Mouse (Mus musculus): ENCODE measurements at regions not wholly inside any gene's neighbourhood (a gene's known extent, or its start where the extent isn't known, plus 50 kb on each side); places are given as distances from the start of the nearest gene placed in this dataset.

GRCm38 (mm10) chr8:64542501-64542900, 150.4 kb downstream of the Cpe start:
- no peak overlapping the region for H3K9ac ChIP-seq
- H3K36me3 ChIP-seq, result no peaks in the 10 kb centered on the region

GRCm38 (mm10) chr8:64539846-64540472, 152.9 kb downstream of the Cpe start:
- Histone ChIP-seq H3K27me3 (no peaks in the 10 kb centered on the region), H3K9ac (no peak overlapping the region), H3K4me2 (replicated peaks) (no peak overlapping the region), H3K9me3 (no peaks in the 10 kb centered on the region), H3K4me3 (no peak overlapping the region), H3K4me1 (no peaks in the 10 kb centered on the region), H3K27ac (no peak overlapping the region), H3K36me3 (no peaks in the 10 kb centered on the region)
- no peak for ATAC-seq (ENCODE audit: insufficient number of reproducible peaks, insufficient read depth, low FRiP score, low TSS enrichment)
- 78% methylated on average over 4 of the region's 4 CpGs for WGBS

More at GRCm38 (mm10) chr8:64542501-64542900, 150.4 kb downstream of the Cpe start:
- no peaks in the 10 kb centered on the region for H3K4me1 ChIP-seq
- no peak overlapping the region for H3K27ac ChIP-seq
- no peak overlapping the region for H3K4me2 ChIP-seq (replicated peaks)
- 79% methylated on average over 3 of the region's 3 CpGs for WGBS
- peaks cover 4% of the 10 kb centered on the region; the same call in 1 of the 2 replicates for H3K27me3 ChIP-seq
- ATAC-seq (ENCODE audit: insufficient number of reproducible peaks, insufficient read depth, low FRiP score, low TSS enrichment), result no peak
- no peak overlapping the region for H3K4me3 ChIP-seq
- no peaks in the 10 kb centered on the region for H3K9me3 ChIP-seq

GRCm38 (mm10) chr8:64531780-64532179, 161.1 kb downstream of the Cpe start:
- Histone ChIP-seq H3K36me3 (no peaks in the 10 kb centered on the region), H3K4me2 (replicated peaks) (no peak overlapping the region), H3K9me3 (no peaks in the 10 kb centered on the region), H3K27me3 (no peaks in the 10 kb centered on the region), H3K4me3 (no peak overlapping the region), H3K4me1 (no peaks in the 10 kb centered on the region), H3K9ac (no peak overlapping the region), H3K27ac (no peak overlapping the region)
- no peak for ATAC-seq (ENCODE audit: insufficient number of reproducible peaks, insufficient read depth, low FRiP score, low TSS enrichment)
- 85% methylated on average over 2 of the region's 2 CpGs for WGBS

GRCm38 (mm10) chr8:64522441-64523102, 170.3 kb downstream of the Cpe start:
- H3K9ac ChIP-seq, result no peak overlapping the region
- H3K27me3 ChIP-seq, result no peaks in the 10 kb centered on the region
- H3K4me1 ChIP-seq, result peaks cover 2% of the 10 kb centered on the region; the same call in 1 of the 2 replicates
- ATAC-seq (ENCODE audit: insufficient number of reproducible peaks, insufficient read depth, low FRiP score, low TSS enrichment), result no peak
- H3K27ac ChIP-seq, result no peak overlapping the region
- no peak overlapping the region for H3K4me3 ChIP-seq
- no peaks in the 10 kb centered on the region for H3K36me3 ChIP-seq
- H3K9me3 ChIP-seq, result no peaks in the 10 kb centered on the region
- H3K4me2 ChIP-seq (replicated peaks), result no peak overlapping the region
- WGBS, result 74% methylated on average over 8 of the region's 8 CpGs

- 83% methylated on average over 1 of the region's 1 CpGs for WGBS
- no peaks in the 10 kb centered on the region for H3K27me3 ChIP-seq
- no peaks in the 10 kb centered on the region for H3K36me3 ChIP-seq
- ATAC-seq (ENCODE audit: insufficient number of reproducible peaks, insufficient read depth, low FRiP score, low TSS enrichment), result no peak
- no peak overlapping the region for H3K4me2 ChIP-seq (replicated peaks)
- H3K4me3 ChIP-seq, result no peak overlapping the region
- no peaks in the 10 kb centered on the region for H3K9me3 ChIP-seq
- peaks cover 2% of the 10 kb centered on the region; the same call in 1 of the 2 replicates for H3K4me1 ChIP-seq
- H3K9ac ChIP-seq, result no peak overlapping the region
- no peak overlapping the region for H3K27ac ChIP-seq
Measured at GRCm38 (mm10) chr8:64519650-64520049, 173.2 kb downstream of the Cpe start.

GRCm38 (mm10) chr8:64515923-64516322, 176.9 kb downstream of the Cpe start:
- WGBS, result 87% methylated on average over 5 of the region's 5 CpGs
- Histone ChIP-seq H3K4me3 (no peak overlapping the region), H3K9me3 (no peaks in the 10 kb centered on the region), H3K4me1 (no peaks in the 10 kb centered on the region), H3K36me3 (no peaks in the 10 kb centered on the region), H3K27ac (no peak overlapping the region), H3K9ac (no peak overlapping the region), H3K4me2 (replicated peaks) (no peak overlapping the region), H3K27me3 (no peaks in the 10 kb centered on the region)
- ATAC-seq (ENCODE audit: insufficient number of reproducible peaks, insufficient read depth, low FRiP score, low TSS enrichment), result no peak

- H3K36me3 ChIP-seq, result no peaks in the 10 kb centered on the region
- H3K9ac ChIP-seq, result no peak overlapping the region
- ATAC-seq (ENCODE audit: insufficient number of reproducible peaks, insufficient read depth, low FRiP score, low TSS enrichment), result no peak
- H3K9me3 ChIP-seq, result no peaks in the 10 kb centered on the region
- H3K4me3 ChIP-seq, result no peak overlapping the region
- H3K4me2 ChIP-seq (replicated peaks), result no peak overlapping the region
- H3K27me3 ChIP-seq, result no peaks in the 10 kb centered on the region
- WGBS, result 39% methylated on average over 6 of the region's 6 CpGs
- no peak overlapping the region for H3K27ac ChIP-seq
- 0 out of 2 replicates have a peak, but pooled peaks cover 3% of the 10 kb centered on the region for H3K4me1 ChIP-seq
Measured at GRCm38 (mm10) chr8:64497281-64498060, 195.4 kb downstream of the Cpe start.

- H3K27me3 ChIP-seq, result no peaks in the 10 kb centered on the region
- no peak overlapping the region for H3K4me3 ChIP-seq
- no peaks in the 10 kb centered on the region for H3K36me3 ChIP-seq
- H3K9me3 ChIP-seq, result no peaks in the 10 kb centered on the region
- H3K27ac ChIP-seq, result no peak overlapping the region
- H3K9ac ChIP-seq, result no peak overlapping the region
- no peak overlapping the region for H3K4me2 ChIP-seq (replicated peaks)
- WGBS, result 62% methylated on average over 14 of the region's 14 CpGs
- ATAC-seq (ENCODE audit: insufficient number of reproducible peaks, insufficient read depth, low FRiP score, low TSS enrichment), result no peak
- H3K4me1 ChIP-seq, result 0 out of 2 replicates have a peak, but pooled peaks cover 3% of the 10 kb centered on the region
Measured at GRCm38 (mm10) chr8:64496333-64497213, 196.3 kb downstream of the Cpe start.

- no peak overlapping the region for H3K9ac ChIP-seq
- H3K4me1 ChIP-seq, result 0 out of 2 replicates have a peak, but pooled peaks cover 3% of the 10 kb centered on the region
- 82% methylated on average over 2 of the region's 2 CpGs for WGBS
- no peaks in the 10 kb centered on the region for H3K27me3 ChIP-seq
- no peaks in the 10 kb centered on the region for H3K36me3 ChIP-seq
- H3K27ac ChIP-seq, result no peak overlapping the region
- H3K4me2 ChIP-seq (replicated peaks), result no peak overlapping the region
- no peak for ATAC-seq (ENCODE audit: insufficient number of reproducible peaks, insufficient read depth, low FRiP score, low TSS enrichment)
- no peak overlapping the region for H3K4me3 ChIP-seq
- no peaks in the 10 kb centered on the region for H3K9me3 ChIP-seq
Measured at GRCm38 (mm10) chr8:64491561-64491960, 201.3 kb downstream of the Cpe start.

- 83% methylated on average over 3 of the region's 3 CpGs for WGBS
- H3K27ac ChIP-seq, result no peak overlapping the region
- H3K9ac ChIP-seq, result no peak overlapping the region
- H3K4me3 ChIP-seq, result no peak overlapping the region
- no peaks in the 10 kb centered on the region for H3K4me1 ChIP-seq
- H3K9me3 ChIP-seq, result no peaks in the 10 kb centered on the region
- ATAC-seq (ENCODE audit: insufficient number of reproducible peaks, insufficient read depth, low FRiP score, low TSS enrichment), result no peak
- no peaks in the 10 kb centered on the region for H3K27me3 ChIP-seq
- H3K4me2 ChIP-seq (replicated peaks), result no peak overlapping the region
- H3K36me3 ChIP-seq, result no peaks in the 10 kb centered on the region
Measured at GRCm38 (mm10) chr8:64488057-64488456, 204.8 kb downstream of the Cpe start.

- ATAC-seq (ENCODE audit: insufficient number of reproducible peaks, insufficient read depth, low FRiP score, low TSS enrichment), result no peak
Measured at GRCm38 (mm10) chr8:64473276-64473675, 219.6 kb downstream of the Cpe start.

More at GRCm38 (mm10) chr8:64473276-64473675, 219.6 kb downstream of the Cpe start:
- Histone ChIP-seq H3K9me3 (no peaks in the 10 kb centered on the region), H3K36me3 (no peaks in the 10 kb centered on the region), H3K4me2 (replicated peaks) (no peak overlapping the region), H3K27ac (no peak overlapping the region), H3K4me3 (no peak overlapping the region), H3K27me3 (no peaks in the 10 kb centered on the region), H3K4me1 (no peaks in the 10 kb centered on the region), H3K9ac (no peak overlapping the region)

Data from embryonic facial prominence, embryonic 12.5 days (tissue).